Mouse (Mus musculus): ENCODE results near the gene Oosp1. TPM values are rescaled to one million over a fixed set of nuclear protein-coding genes. Genes with fewer than 3 reads are reported as not detected.

Oosp1 gene
- under 1 TPM in 1 of 2 experiments, not detected in 1; 0.88 TPM for total RNA-seq (2023)

GRCm38 (mm10) chr19:11690839-11691238 lies at the start of gene Oosp1:
Gene Oosp1, minus strand, starts transcription at chr19:11691150.

GRCm38 (mm10) chr19:11696755-11697154 lies 5.8 kb upstream of the Oosp1 start, which contains the start of gene Oosp3:
Gene Oosp3, plus strand, starts transcription at chr19:11697055.

GRCm38 (mm10) chr19:11660459-11660858 lies 30.5 kb downstream of the Oosp1 start, which contains the start of gene Oosp2:
Gene Oosp2, minus strand, starts transcription at chr19:11660559.

GRCm38 (mm10) chr19:11640732-11641131 lies 50.2 kb downstream of the Oosp1 start, which contains the start of gene Ms4a3:
Gene Ms4a3, minus strand, starts transcription at chr19:11640851.

GRCm38 (mm10) chr19:11623551-11623950 lies 67.4 kb downstream of the Oosp1 start, which contains the start of gene Ms4a2:
Gene Ms4a2, minus strand, starts transcription at chr19:11623719.

Other genes with a start within 250 kb of the Oosp1 start
- 10 to 100 TPM in 1 of 2 experiments, 1 to 10 TPM in 1; 8.0 to 11.1 TPM for gene Ms4a4b, start 247.6 kb downstream of the Oosp1 start, total RNA-seq (2023)
- gene Ms4a6c, start 221.8 kb downstream of the Oosp1 start, total RNA-seq (2023): 100 to 1,000 TPM; 174 to 269 TPM
- gene Gm8369, start 205.2 kb downstream of the Oosp1 start, total RNA-seq (2023): 1 to 10 TPM; 2.7 to 4.3 TPM
- 10 to 100 TPM; 20.0 to 26.4 TPM for gene Ms4a6b, start 174.6 kb downstream of the Oosp1 start, total RNA-seq (2023)
- gene Ms4a4d, start 154.3 kb downstream of the Oosp1 start, total RNA-seq (2023): not detected
- gene Ms4a6d, start 86.3 kb downstream of the Oosp1 start, total RNA-seq (2023): 10 to 100 TPM in 1 of 2 experiments, 1 to 10 TPM in 1; 8.6 to 13.8 TPM
- 1 to 10 TPM; 4.4 to 9.2 TPM for gene Ms4a2, start 67.4 kb downstream of the Oosp1 start, total RNA-seq (2023)
- 10 to 100 TPM; 81.0 to 87.7 TPM for gene Ms4a3, start 50.3 kb downstream of the Oosp1 start, total RNA-seq (2023)
- gene Oosp2, start 30.6 kb downstream of the Oosp1 start, total RNA-seq (2023): not detected
- gene Oosp3, start 5.9 kb upstream of the Oosp1 start, total RNA-seq (2023): not detected
- gene Gif, start 56.4 kb upstream of the Oosp1 start, total RNA-seq (2023): not detected
- 10 to 100 TPM; 16.3 to 16.5 TPM for gene Mrpl16, start 79.2 kb upstream of the Oosp1 start, total RNA-seq (2023)
- gene Stx3, start 128.3 kb upstream of the Oosp1 start, total RNA-seq (2023): 10 to 100 TPM; 15.2 to 19.7 TPM
- not detected for gene Olfr1417, start 148.1 kb upstream of the Oosp1 start, total RNA-seq (2023)
- gene Olfr1418, start 169.9 kb upstream of the Oosp1 start, total RNA-seq (2023): not detected
- not detected for gene Olfr1419, start 184.0 kb upstream of the Oosp1 start, total RNA-seq (2023)
- gene Olfr1420, start 195.4 kb upstream of the Oosp1 start, total RNA-seq (2023): not detected
- 10 to 100 TPM; 30.7 to 37.8 TPM for gene Patl1, start 221.2 kb upstream of the Oosp1 start, total RNA-seq (2023)